Mouse (Mus musculus): ENCODE data around the gene Tshz2. TPM values are rescaled to one million over a fixed set of nuclear protein-coding genes. Genes with fewer than 3 reads are reported as not detected.

Tshz2 gene
- total and polyA plus RNA-seq, 2 experiments from 2014 or later: 29.0 to 40.2 TPM

- Histone ChIP-seq H3K4me1 (ENCODE audit: insufficient read depth, low read length) (no peaks in the 10 kb centered on the region), H3K36me3 (ENCODE audit: insufficient read depth, low read length) (no peaks in the 10 kb centered on the region), H3K27me3 (ENCODE audit: insufficient read depth, low read length) (no peaks in the 10 kb centered on the region), H3K4me2 (ENCODE audit: low read depth, low read length) (no peak overlapping the region), H3K27ac (no peak overlapping the region), H3K9me3 (ENCODE audit: low read length) (no peaks in the 10 kb centered on the region), H3K9ac (replicated peaks; ENCODE audit: low read length) (no peak overlapping the region), H3K4me3 (ENCODE audit: low read length) (no peak overlapping the region)
- peak; percentile 38 for TF ChIP-seq CTCF (IDR thresholded peaks at IDR 0.05; ENCODE audit: low read depth)
- no peak for DNase-seq (ENCODE audit: low spot score)
- no peak for ATAC-seq
- 100% methylated on average over 1 of the region's 1 CpGs for WGBS
These were observed 127.3 kb downstream of the Tshz2 start for GRCm38 (mm10) chr2:169760117-169760516.

- ATAC-seq (no peak), DNase-seq (ENCODE audit: low spot score) (no peak)
- Histone ChIP-seq H3K4me3 (ENCODE audit: low read length) (no peak overlapping the region), H3K4me1 (ENCODE audit: insufficient read depth, low read length) (no peaks in the 10 kb centered on the region), H3K36me3 (ENCODE audit: insufficient read depth, low read length) (no peaks in the 10 kb centered on the region), H3K4me2 (ENCODE audit: low read depth, low read length) (no peak overlapping the region), H3K9me3 (ENCODE audit: low read length) (no peaks in the 10 kb centered on the region), H3K27me3 (ENCODE audit: insufficient read depth, low read length) (no peaks in the 10 kb centered on the region), H3K9ac (replicated peaks; ENCODE audit: low read length) (no peak overlapping the region), H3K27ac (no peak overlapping the region)
- TF ChIP-seq CTCF (IDR thresholded peaks at IDR 0.05; ENCODE audit: low read depth): no peak
- 49% methylated on average over 3 of the region's 3 CpGs for WGBS
These were observed 128.9 kb downstream of the Tshz2 start for GRCm38 (mm10) chr2:169761726-169762125.

- no peak overlapping the region for H3K4me2 ChIP-seq (ENCODE audit: low read depth, low read length)
- DNase-seq (ENCODE audit: low spot score) (no peak), ATAC-seq (no peak)
- TF ChIP-seq CTCF (IDR thresholded peaks at IDR 0.05; ENCODE audit: low read depth): no peak
- H3K9ac ChIP-seq (replicated peaks; ENCODE audit: low read length): no peak overlapping the region
- H3K9me3 ChIP-seq (ENCODE audit: low read length): no peaks in the 10 kb centered on the region
- no peaks in the 10 kb centered on the region for H3K36me3 ChIP-seq (ENCODE audit: insufficient read depth, low read length)
- WGBS: 80% methylated on average over 8 of the region's 8 CpGs
- no peaks in the 10 kb centered on the region for H3K27me3 ChIP-seq (ENCODE audit: insufficient read depth, low read length)
- H3K4me1 ChIP-seq (ENCODE audit: insufficient read depth, low read length): no peaks in the 10 kb centered on the region
- H3K4me3 ChIP-seq (ENCODE audit: low read length): no peak overlapping the region
- no peak overlapping the region for H3K27ac ChIP-seq
These were observed 129.5 kb downstream of the Tshz2 start for GRCm38 (mm10) chr2:169762301-169762700.

GRCm38 (mm10) chr2:169763716-169764115 lies 130.9 kb downstream of the Tshz2 start:
- Histone ChIP-seq H3K4me2 (ENCODE audit: low read depth, low read length) (no peak overlapping the region), H3K27ac (no peak overlapping the region), H3K9ac (replicated peaks; ENCODE audit: low read length) (no peak overlapping the region), H3K9me3 (ENCODE audit: low read length) (no peaks in the 10 kb centered on the region), H3K27me3 (ENCODE audit: insufficient read depth, low read length) (no peaks in the 10 kb centered on the region), H3K4me1 (ENCODE audit: insufficient read depth, low read length) (no peaks in the 10 kb centered on the region), H3K36me3 (ENCODE audit: insufficient read depth, low read length) (no peaks in the 10 kb centered on the region), H3K4me3 (ENCODE audit: low read length) (no peak overlapping the region)
- DNase-seq (ENCODE audit: low spot score) (no peak), ATAC-seq (no peak)
- TF ChIP-seq CTCF (IDR thresholded peaks at IDR 0.05; ENCODE audit: low read depth): no peak
- 88% methylated on average over 8 of the region's 8 CpGs for WGBS

- H3K4me1 ChIP-seq (ENCODE audit: insufficient read depth, low read length): no peaks in the 10 kb centered on the region
- 88% methylated on average over 8 of the region's 8 CpGs for WGBS
- TF ChIP-seq CTCF (IDR thresholded peaks at IDR 0.05; ENCODE audit: low read depth): no peak
- DNase-seq (ENCODE audit: low spot score) (no peak), ATAC-seq (no peak)
- H3K9me3 ChIP-seq (ENCODE audit: low read length): no peaks in the 10 kb centered on the region
- H3K27me3 ChIP-seq (ENCODE audit: insufficient read depth, low read length): no peaks in the 10 kb centered on the region
- no peak overlapping the region for H3K4me2 ChIP-seq (ENCODE audit: low read depth, low read length)
- H3K36me3 ChIP-seq (ENCODE audit: insufficient read depth, low read length): no peaks in the 10 kb centered on the region
- H3K27ac ChIP-seq: no peak overlapping the region
- no peak overlapping the region for H3K9ac ChIP-seq (replicated peaks; ENCODE audit: low read length)
- H3K4me3 ChIP-seq (ENCODE audit: low read length): no peak overlapping the region
These were observed 133.4 kb downstream of the Tshz2 start for GRCm38 (mm10) chr2:169766247-169766646.

GRCm38 (mm10) chr2:169767281-169767680 lies 134.5 kb downstream of the Tshz2 start:
- WGBS: 73% methylated on average over 3 of the region's 3 CpGs
- Histone ChIP-seq H3K9ac (replicated peaks; ENCODE audit: low read length) (no peak overlapping the region), H3K4me1 (ENCODE audit: insufficient read depth, low read length) (no peaks in the 10 kb centered on the region), H3K4me2 (ENCODE audit: low read depth, low read length) (no peak overlapping the region), H3K27me3 (ENCODE audit: insufficient read depth, low read length) (no peaks in the 10 kb centered on the region), H3K4me3 (ENCODE audit: low read length) (no peak overlapping the region), H3K9me3 (ENCODE audit: low read length) (no peaks in the 10 kb centered on the region), H3K27ac (no peak overlapping the region), H3K36me3 (ENCODE audit: insufficient read depth, low read length) (no peaks in the 10 kb centered on the region)
- no peak for TF ChIP-seq CTCF (IDR thresholded peaks at IDR 0.05; ENCODE audit: low read depth)
- no peak for ATAC-seq
- DNase-seq (ENCODE audit: low spot score): no peak

- no peak for DNase-seq (ENCODE audit: low spot score)
- H3K4me2 ChIP-seq (ENCODE audit: low read depth, low read length): no peak overlapping the region
- H3K27ac ChIP-seq: no peak overlapping the region
- ATAC-seq: no peak
- H3K4me3 ChIP-seq (ENCODE audit: low read length): no peak overlapping the region
- H3K27me3 ChIP-seq (ENCODE audit: insufficient read depth, low read length): no peaks in the 10 kb centered on the region
- 51% methylated on average over 4 of the region's 4 CpGs for WGBS
- TF ChIP-seq CTCF (IDR thresholded peaks at IDR 0.05; ENCODE audit: low read depth): no peak
- H3K9ac ChIP-seq (replicated peaks; ENCODE audit: low read length): no peak overlapping the region
- no peaks in the 10 kb centered on the region for H3K9me3 ChIP-seq (ENCODE audit: low read length)
- no peaks in the 10 kb centered on the region for H3K4me1 ChIP-seq (ENCODE audit: insufficient read depth, low read length)
- H3K36me3 ChIP-seq (ENCODE audit: insufficient read depth, low read length): no peaks in the 10 kb centered on the region
These were observed 142.3 kb downstream of the Tshz2 start for GRCm38 (mm10) chr2:169775078-169775477.

Measured in hindbrain, postnatal 0 days (tissue).